Mouse (Mus musculus) lung, postnatal 0 days (tissue): Measurements from ENCODE around the gene Fnip2.

ENCODE experiments used
- CTCF ChIP-seq: IDR thresholded peaks from 2 replicates; pipeline ENCODE4 v1.5.1; 2016; ENCODE audit warnings: antibody characterized with exemption, mild to moderate bottlenecking
- EP300 ChIP-seq: IDR thresholded peaks from 2 replicates; pipeline ENCODE4 v1.6.1; 2016; ENCODE audit warnings: antibody characterized with exemption, mild to moderate bottlenecking, control low read depth

DNA sequence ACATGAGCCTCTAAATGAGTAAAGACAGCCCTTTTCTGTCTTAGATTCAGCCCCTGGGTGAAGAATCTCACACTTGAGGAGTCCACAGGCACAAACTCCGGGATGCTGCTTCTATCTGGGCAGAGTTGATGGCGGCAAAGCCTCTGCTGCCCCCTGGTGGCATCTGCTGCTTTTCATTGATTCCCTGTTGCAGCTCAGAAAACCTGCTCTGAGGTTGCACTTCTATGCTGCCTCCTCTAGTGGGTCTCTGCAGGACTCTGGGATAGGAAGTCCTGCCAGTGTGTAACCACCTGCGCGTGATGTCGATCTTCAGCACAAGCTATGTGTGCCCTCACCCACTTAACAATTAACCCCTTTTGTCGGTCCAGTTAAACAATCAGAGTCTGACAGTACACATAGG, 19.2 kb upstream of the Fnip2 start:
- TF ChIP-seq CTCF (peak; percentile 98), EP300 (no peak)
